ENCODE assay signal across 8 mouse cellular contexts in the genomic region with DNA sequence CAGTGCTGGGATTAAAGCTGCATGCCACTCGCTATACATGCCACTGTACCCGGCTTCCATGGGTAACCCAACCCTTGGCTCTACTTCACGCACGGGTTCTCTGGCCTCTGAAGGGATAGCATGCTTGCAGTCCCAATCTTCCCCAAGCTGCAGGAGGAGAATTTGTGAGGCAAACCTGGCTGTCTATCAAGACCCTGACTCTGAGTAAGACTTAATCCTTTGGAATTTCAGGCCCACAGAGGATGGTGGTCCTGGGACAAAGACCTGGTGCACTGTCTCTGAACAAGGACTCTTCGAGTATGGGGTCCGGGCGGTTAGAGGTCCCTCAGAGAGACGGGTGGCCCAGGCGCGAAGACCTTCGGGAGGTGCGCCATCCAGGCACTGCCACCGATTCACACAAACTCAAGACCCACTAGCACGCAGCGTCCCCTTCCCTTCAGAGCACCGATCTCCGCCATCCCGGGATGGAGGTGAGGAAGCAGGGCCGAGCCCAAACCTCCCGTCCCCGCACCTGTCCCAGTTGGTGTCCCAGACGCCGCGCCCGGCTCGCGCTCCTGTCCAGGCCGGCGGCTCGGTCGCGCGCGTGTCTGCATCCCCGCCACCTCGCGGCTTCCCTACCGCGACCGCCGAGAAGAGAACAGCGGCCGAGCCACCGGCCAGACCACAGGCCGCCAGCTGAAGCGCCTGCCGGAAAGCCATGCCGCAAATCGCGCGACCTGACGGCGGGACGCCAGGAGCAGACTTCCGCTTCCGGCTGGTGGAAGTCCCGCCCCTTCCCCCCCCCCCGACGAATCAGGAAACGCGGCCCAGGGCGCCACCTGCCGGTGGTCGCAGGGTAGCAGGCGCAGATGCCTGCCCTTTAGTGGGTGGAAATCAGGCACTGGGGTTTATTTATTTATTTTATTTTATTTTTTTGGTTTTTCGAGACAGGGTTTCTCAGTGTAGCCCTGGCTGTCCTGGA. TPM values are rescaled to one million over a fixed set of nuclear protein-coding genes. Genes with fewer than 3 reads are reported as not detected.
A peak's percentile ranks its signal among the peaks of the same experiment; 100 is the strongest.
DNase-seq lines count a peak whose midpoint lies in the region; ATAC-seq and TF ChIP-seq lines count a peak whose summit lies in the region.

A gene (minus strand): TSS at position 773 of the 961 bp plus-strand sequence.

- H3K4me1 ChIP-seq in hindbrain, embryonic 10.5 days (replicated peaks) = peaks cover 7% of the 10 kb centered on the region
- peaks cover 8% of the 10 kb centered on the region; the same call in 1 of the 2 replicates for H3K4me1 ChIP-seq in lung, postnatal 0 days (ENCODE audit: insufficient read depth, low read depth, low read length)

- peak; percentile 80 for DNase-seq in MEL-GATA-1-ER (ENCODE audit: extremely low read depth, low read depth)
- DNase-seq in cerebellum, adult 8-10 months = peak; percentile 85
- DNase-seq in hindbrain, embryonic 10.5 days (ENCODE audit: low spot score) = peak; percentile 95
- DNase-seq in layer of hippocampus, adult 9-11 months = peak; percentile 76
- DNase-seq in lung, postnatal 0 days (ENCODE audit: low spot score) = peak; percentile 89
- peak; percentile 86 for DNase-seq in ovary, postnatal 14 days (ENCODE audit: low spot score)
- DNase-seq in thymus, postnatal 14 days = peak; percentile 89

- peaks cover 35% of the 10 kb centered on the region for H3K36me3 ChIP-seq in hindbrain, embryonic 10.5 days
- peaks cover 16% of the 10 kb centered on the region for H3K36me3 ChIP-seq in lung, postnatal 0 days (ENCODE audit: insufficient read depth, low read length)

- H3K27me3 ChIP-seq in hindbrain, embryonic 10.5 days (ENCODE audit: insufficient read depth, poor library complexity, severe bottlenecking) = no peaks in the 10 kb centered on the region
- H3K27me3 ChIP-seq in lung, postnatal 0 days (replicated peaks; ENCODE audit: insufficient read depth, low read length) = no peaks in the 10 kb centered on the region

- peak within 1 kb of the TSS; percentile 99 for H3K4me3 ChIP-seq in hindbrain, embryonic 10.5 days
- peak within 1 kb of the TSS; percentile 91 for H3K4me3 ChIP-seq in lung, postnatal 0 days (ENCODE audit: low read depth, low read length)

- H3K27ac ChIP-seq in hindbrain, embryonic 10.5 days = peak within 1 kb of the TSS; percentile 93
- H3K27ac ChIP-seq in lung, postnatal 0 days (ENCODE audit: low read length) = peak within 1 kb of the TSS; percentile 51

- TF ChIP-seq CTCF in lung, postnatal 0 days (IDR thresholded peaks at IDR 0.05) = peak; percentile 84

- no peak for TF ChIP-seq EP300 in lung, postnatal 0 days (IDR thresholded peaks at IDR 0.05)

- H3K9ac ChIP-seq in lung, postnatal 0 days (replicated peaks; ENCODE audit: low read depth) = peak within 1 kb of the TSS; percentile 93

- no peaks in the 10 kb centered on the region for H3K9me3 ChIP-seq in hindbrain, embryonic 10.5 days
- H3K9me3 ChIP-seq in lung, postnatal 0 days (ENCODE audit: low read length) = no peaks in the 10 kb centered on the region

- WGBS in hindbrain, embryonic 10.5 days = 1% methylated on average over 66 of the region's 66 CpGs
- under 1% methylated on average over 66 of the region's 66 CpGs for WGBS in lung, postnatal 0 days

- H3K4me2 ChIP-seq in lung, postnatal 0 days (replicated peaks; ENCODE audit: low read depth, low read length) = peak within 1 kb of the TSS; percentile 85

- ATAC-seq in frontal cortex, adult (ENCODE audit: low TSS enrichment) = peak; percentile 92
- ATAC-seq in lung, postnatal 0 days = peak; percentile 94

RNA-seq across cellular contexts. Expression of the gene that starts here (rescaled TPM):
- polyA plus RNA-seq in hindbrain, embryonic 10.5 days (2016; fragmentation: Nextera tagmentation; extraction: Ambion mirVana) = 92.7 and 98.0 TPM in 2 replicates
- 32.0 and 33.6 TPM in 2 replicates for polyA plus RNA-seq in lung, postnatal 0 days (2015; fragmentation: Nextera tagmentation; extraction: Ambion mirVana)

Comparison
In these comparisons a context has a peak if more than half of its experiments do, and no peak if none do; other contexts are left out.
1. Peak in every context shown above with its lines: DNase-seq, ATAC-seq, H3K4me3 ChIP-seq and H3K27ac ChIP-seq.